Mouse (Mus musculus) megakaryocyte, adult 5-6 weeks (primary cell): ENCODE measurements around the gene Drg1. TPM values are rescaled to one million over a fixed set of nuclear protein-coding genes. Genes with fewer than 3 reads are reported as not detected.

Experiments
- ATAC-seq: 2 replicates; pipeline ENCODE4 v1.8.0; 2016; ENCODE audit warnings: mild to moderate bottlenecking, inconsistent platforms; ENCODE audit not compliant: poor library complexity, severe bottlenecking
- total RNA-seq, 2 experiments: library from RNA; stranded (forward) in 1 of 2; stranded (reverse) in 1 of 2; fragments of 153-499, 151-499 nt in 1 of 2; fragments of 221-1000, 200-1000 nt in 1 of 2; gene quantifications; 2 replicates each; pipeline versions ENCODE4 v1.2.3 to v1.2.4; 2015 to 2017

Gene Drg1
- total RNA-seq (2015): 127 and 137 TPM in 2 replicates
- total RNA-seq (2017): 119 and 124 TPM in 2 replicates

DNA sequence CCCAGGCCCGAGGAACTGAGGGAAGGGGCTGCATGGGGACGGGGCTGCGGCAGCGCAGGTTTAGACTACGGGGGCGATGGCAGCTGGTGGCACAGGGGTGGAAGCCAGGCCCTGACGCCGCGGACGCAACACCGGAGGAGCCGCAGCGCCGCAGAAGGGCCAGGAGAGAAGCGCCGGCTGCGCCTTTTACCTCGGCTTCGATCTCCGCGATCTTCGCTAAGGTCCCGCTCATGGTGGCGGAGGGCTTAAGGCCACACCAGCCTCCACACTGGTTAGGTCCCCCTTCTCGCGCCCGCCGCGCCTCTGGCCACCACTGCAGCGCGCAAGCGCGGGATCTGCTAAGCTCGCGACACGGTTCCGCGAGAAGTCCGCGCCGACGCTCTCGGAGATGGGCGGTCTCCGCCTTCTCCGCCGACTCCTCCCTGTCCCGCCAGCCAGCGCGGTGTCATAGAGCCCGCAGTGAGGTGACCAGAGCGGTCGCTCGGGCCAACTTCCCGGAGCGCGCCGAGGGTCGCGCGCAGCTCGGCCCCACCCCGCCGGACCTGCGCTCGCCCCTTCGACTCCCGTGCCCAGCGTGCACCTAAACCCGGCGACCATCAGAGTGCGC lies at the start of gene Drg1:
Gene Drg1 (minus strand): TSS at position 337 of the 607 bp plus-strand sequence.
- peak; percentile 99 for ATAC-seq

GRCm38 (mm10) chr11:3314148-3314547 lies 47.9 kb upstream of the Drg1 start:
- ATAC-seq: peak; percentile 85

DNA sequence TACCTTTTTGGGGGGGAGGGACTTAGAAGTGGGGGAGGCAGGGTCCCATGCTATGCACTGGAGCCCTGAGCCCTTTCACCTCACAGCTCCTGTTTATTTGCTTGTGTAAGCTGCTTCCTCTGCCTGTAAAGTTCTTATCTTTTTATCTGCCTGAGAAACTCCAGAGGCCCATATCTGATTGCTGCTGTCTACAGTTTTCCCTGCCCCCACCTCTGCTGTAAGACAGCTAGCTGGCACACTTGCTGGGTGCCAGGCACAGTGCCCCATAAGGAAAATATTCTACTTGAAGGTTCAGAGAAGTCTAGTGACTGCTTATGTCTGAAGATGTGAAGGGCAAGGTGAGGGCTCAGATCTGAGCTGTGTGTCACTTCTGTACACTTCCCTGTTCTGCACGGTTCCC lies 47.1 kb upstream of the Drg1 start:
- ATAC-seq: peak; percentile 43; the same call in 1 of the 2 replicates

GRCm38 (mm10) chr11:3311586-3312347 lies 45.6 kb upstream of the Drg1 start:
- no peak for ATAC-seq

DNA sequence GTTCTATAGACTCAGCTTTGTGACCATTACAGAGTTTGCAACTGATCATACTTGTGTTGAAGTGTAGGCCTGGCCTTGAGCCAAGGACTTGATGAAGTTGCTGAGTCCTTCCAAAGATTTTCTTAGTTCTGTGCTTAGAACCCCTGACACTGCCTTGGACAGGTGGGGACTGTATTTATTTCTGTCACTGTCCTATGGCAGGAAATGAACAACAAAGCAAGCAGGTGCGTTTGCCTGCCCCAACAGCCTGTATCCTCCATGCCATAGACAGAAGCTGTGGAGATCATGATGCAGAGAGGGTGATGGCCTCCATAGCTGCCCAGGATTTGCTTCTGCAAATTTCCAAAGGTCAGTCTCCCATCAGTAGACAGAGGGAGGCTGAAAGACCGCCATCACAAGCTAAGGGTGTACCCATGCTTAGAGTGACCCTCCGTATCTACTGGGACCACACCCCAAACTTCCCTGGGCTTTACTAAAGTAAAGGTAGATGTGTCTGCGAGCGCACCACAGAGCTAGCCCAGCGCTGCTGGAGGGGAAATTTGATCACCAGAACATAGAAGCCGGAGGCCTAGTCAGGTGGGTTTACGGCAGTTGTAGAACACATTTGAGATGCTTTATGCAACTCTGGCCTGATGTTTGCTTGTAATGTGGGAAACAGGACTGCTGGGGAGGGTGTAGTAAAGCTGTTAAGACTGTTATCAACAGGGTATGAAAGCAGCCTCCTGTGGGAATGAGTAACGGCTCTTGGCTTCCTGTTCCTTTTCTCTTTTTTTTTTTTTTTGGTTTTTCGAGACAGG lies 44.8 kb upstream of the Drg1 start:
- ATAC-seq: no peak

- ATAC-seq: no peak
These were observed 43.7 kb upstream of the Drg1 start for GRCm38 (mm10) chr11:3309884-3310283.

DNA sequence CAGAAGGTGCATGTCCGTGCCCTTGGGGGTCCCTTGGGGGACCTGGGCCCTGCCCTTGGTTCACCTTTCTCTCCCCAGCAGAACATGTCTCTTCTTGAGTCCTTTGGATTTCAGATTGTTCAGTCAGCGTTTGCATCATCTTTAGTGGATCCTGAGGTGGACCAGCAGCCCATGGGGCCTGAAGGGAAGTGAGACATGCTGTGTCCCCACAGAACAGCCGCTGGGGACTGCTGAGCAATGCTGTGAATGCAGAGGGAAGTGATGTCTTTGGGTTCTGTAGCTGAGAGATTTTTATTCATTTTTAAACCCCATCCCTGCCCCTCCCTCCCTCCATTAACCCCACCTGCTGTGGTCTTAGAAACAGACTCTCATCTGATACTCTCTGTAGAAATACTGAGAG lies 41.7 kb upstream of the Drg1 start:
- peak; percentile 78 for ATAC-seq

- no peak for ATAC-seq
These were observed 39.6 kb upstream of the Drg1 start for GRCm38 (mm10) chr11:3305821-3306220.

DNA sequence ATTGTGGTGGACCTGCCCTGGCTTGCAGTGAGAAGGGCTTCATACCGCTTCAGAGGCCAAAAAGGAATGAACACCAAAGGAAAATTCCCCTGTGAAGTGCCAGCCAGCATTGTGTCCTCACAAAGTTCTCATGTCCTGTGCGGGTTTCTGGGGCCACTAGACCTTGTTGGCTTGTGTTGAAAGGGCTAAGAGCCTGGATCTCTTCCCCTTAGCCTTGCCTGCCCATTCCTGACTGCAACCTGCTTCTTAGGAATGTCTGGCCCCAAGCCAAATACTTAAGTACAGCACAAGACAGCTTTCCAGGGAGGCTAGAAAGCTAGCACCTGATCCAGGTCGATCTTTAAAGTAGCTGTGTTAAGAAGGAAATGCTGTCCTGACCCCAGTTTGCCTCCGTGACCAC lies 36.6 kb upstream of the Drg1 start:
- no peak for ATAC-seq

DNA sequence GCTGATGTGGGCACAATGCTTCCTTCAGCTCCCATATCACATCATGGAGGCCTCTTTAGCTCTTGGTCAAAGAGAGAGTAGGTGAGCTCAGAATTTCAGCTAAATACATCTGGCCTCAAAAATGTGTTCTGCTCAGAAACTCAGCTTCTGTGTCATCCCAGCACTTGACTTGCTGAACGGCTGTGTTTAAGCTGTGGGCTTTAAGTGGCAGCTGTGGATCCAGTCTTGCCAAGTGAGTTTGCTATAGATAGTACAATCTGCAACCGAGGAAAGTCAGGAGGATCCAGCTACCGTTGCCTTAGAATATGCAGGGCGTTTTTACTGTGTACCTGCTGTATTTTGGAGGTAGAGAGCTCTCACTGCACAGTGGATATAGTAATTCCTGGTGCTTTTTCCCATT lies 36.2 kb upstream of the Drg1 start:
- no peak for ATAC-seq

DNA sequence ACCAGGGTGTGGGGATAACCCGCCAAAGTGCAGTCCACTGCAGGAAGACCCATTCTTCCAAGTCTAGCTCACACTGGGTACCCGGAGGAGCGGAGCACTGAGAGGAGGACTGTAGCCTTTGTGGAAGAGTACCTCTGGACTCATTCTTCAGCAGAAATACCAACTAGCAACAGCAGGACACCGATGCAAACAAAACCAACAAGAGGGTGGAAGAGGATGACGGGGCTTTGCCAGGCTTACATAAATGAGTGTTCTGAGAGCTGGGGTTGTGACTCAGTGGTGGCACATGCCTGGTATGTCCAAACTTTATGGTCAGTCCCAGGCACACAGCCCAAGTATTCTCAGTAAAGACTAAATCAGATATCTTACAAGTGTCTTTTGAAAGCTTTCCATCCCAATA lies 34.9 kb upstream of the Drg1 start:
- no peak for ATAC-seq

GRCm38 (mm10) chr11:3298813-3299185 lies 32.6 kb upstream of the Drg1 start:
- no peak for ATAC-seq

DNA sequence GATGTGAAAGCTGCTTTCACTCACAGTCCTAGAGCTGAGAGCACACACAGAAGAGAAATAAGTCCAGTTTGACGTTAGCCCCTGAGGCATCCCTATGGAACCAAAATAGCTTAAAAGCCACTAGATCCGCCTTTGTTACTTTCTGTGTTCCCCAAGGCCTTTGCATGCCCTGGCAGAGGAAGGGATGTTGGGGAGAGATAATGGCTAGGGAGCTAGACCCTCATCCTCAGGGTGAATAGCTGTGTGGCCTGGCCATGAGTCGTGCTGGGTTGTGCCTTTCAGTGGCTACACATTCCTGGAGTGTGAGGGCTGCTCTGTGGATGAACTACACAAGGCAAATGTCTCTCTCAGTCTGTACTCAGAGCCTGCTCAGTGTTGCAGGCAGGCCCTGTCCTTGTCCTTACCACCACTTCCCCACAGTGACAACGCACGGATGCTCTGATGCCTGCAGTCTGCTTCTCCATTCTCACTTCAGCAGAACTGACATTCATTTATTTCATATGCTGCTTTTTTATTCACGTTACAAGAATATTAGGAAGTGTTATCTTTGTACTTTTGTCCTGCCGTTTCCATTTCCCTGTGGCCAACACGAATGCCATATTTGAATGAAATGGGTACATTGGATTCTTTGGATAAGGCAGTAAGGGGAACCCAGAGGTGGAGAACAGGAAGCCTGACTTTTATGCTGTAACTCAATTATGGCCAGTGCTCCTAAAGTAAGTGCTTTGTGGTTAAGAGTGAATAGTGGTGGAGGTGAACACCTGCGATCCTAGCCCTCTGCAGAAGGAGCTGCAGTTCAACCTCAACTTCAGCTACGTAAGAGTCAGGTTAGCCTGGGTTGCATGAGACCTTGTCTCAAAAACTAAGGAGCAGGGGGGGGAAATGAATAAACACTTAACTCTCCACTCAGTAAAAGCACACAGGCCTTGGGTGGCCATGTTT lies 31.9 kb upstream of the Drg1 start:
- ATAC-seq: peak; percentile 85

DNA sequence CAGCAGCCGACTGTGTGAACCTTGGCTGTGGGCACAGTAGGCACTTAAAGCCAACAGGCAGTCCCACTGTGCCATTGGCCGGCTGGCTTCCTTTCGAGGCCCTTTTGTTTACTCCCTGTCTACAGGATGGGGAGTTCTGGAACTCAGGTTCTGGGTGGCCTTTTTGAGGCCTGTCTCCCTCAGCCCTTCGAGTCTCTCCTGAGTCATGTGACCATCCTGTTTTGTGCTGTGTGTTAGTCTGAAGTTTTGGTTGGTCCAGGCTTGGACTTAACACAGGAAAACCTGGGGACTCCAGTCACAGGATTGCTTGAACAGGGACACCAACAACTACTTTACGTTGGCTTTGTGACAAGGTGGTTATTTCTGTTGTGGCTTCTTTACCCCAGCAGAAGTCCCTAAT lies 29.8 kb upstream of the Drg1 start:
- no peak for ATAC-seq

DNA sequence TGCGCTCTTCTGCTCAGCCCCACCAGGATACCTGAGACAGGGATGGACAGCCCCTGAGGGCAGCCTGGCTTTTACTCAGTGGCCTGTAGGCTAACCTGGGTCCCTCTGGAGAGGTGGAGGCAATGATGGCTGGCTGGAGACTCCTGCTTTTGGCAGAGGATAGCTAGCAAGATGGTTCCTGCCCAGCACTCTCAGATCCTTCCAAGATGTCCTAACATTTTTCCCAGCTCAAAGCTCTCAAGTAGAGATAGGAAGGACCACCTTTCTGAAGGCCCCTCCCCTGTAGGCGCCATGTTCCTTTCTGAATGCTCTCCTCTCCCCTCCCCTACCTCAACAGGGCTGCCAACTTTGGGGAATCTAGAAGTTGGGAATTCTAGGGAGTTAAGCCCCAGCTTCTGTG lies 28.4 kb upstream of the Drg1 start:
- ATAC-seq: no peak

DNA sequence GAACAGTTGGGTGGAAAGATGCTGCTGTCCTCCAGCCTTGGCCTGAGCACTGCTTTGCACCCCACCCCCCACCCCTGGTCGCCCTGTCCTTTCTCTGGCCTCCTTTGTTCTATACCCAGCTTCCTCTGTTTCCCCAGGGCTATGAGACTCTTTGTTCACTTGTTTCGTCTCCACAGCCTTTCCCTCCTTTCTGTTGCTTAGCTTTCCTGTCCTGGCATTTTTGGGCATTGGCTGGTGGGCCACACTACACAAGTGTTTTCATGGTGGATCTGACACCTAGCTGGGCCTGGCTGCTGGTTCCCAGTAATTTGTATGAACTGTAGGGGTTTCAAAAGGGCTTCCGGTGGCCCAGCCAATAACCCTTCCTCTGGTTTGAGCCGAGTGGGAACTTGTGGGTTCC lies 27.1 kb upstream of the Drg1 start:
- ATAC-seq: no peak

- ATAC-seq: no peak
These were observed 26.6 kb upstream of the Drg1 start for GRCm38 (mm10) chr11:3292711-3293249.

DNA sequence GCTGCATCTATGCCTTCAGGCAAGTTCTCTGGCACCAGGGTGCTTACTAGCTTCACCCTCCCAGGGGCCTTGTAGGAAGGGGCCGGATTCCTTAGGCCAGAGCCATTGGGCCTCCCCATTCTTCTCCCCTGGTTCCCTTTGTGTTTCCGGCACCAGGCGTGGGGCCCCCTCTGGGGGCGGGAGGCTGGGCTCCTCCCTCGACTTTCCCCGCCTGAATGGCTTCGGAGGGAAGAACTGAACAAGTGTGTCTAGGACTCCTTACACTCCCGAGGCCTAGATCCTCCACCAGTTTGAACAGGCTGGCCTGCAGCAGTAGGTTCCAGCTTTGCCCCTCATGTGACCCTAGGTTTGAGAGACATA lies 25.8 kb upstream of the Drg1 start:
- ATAC-seq: peak; percentile 36

GRCm38 (mm10) chr11:3291311-3292061 lies 25.3 kb upstream of the Drg1 start:
- peak; percentile 17 for ATAC-seq
